8 mouse cellular contexts compared by ENCODE assay signal in the genomic region with DNA sequence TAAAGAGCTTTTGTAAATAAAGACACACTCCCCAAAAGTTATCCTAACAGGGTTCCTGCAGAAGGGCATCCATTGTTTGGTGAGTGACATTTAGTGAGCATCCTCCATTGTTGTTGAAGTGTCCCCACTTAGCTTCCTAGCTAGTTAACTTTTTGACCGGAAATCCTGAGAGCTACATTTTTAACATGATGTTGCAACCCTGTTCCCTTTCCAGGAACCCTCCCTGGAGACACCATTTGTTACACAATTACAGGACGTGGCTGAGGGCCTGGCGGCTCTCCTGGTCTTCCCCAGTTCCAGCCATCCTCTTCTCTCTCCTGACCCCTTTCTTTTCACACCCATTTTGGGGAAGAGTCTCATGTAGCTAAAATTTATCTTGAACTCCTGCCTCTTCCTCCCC. TPM values are rescaled to one million over a fixed set of nuclear protein-coding genes. Genes with fewer than 3 reads are reported as not detected.
DNase-seq lines count a peak whose midpoint lies in the region; ATAC-seq and TF ChIP-seq lines count a peak whose summit lies in the region.

No protein-coding gene starts in this region.

- 6% methylated on average over 3 of the region's 3 CpGs for WGBS in liver, adult 2 months
- WGBS in liver, embryonic 11.5 days = 43% methylated on average over 3 of the region's 3 CpGs
- 0% methylated on average over 3 of the region's 3 CpGs for WGBS in macrophage (ENCODE audit: missing documents)

- no peaks in the 10 kb centered on the region for H3K36me3 ChIP-seq in liver, adult 2 months (ENCODE audit: control insufficient read depth, insufficient read depth, low read length)
- peaks cover 2% of the 10 kb centered on the region; the same call in 1 of the 2 replicates for H3K36me3 ChIP-seq in liver, embryonic 11.5 days (ENCODE audit: control insufficient read depth, insufficient read depth, low read length)
- H3K36me3 ChIP-seq in macrophage (ENCODE audit: inconsistent target) = no peaks in the 10 kb centered on the region

- no peak for TF ChIP-seq CTCF in liver, adult 2 months (IDR thresholded peaks at IDR 0.05; ENCODE audit: low read depth, low read length)

- peaks cover 22% of the 10 kb centered on the region for H3K4me1 ChIP-seq in liver, adult 2 months (ENCODE audit: control insufficient read depth, insufficient read depth, low read length)
- H3K4me1 ChIP-seq in liver, embryonic 11.5 days (replicated peaks; ENCODE audit: control insufficient read depth, insufficient read depth, low read length) = peaks cover 17% of the 10 kb centered on the region; the same call in 1 of the 2 replicates

- H3K4me2 ChIP-seq in liver, embryonic 11.5 days = no peak overlapping the region

- peak; percentile 91 for DNase-seq in liver, adult 2 months (ENCODE audit: extremely low read depth, low read depth, low spot score)
- no peak for DNase-seq in liver, embryonic 11.5 days (ENCODE audit: low spot score)
- DNase-seq in gastrocnemius, adult 18-20 months (ENCODE audit: low spot score) = peak; percentile 86
- DNase-seq in kidney, adult 9 months = peak; percentile 77
- DNase-seq in thymus, postnatal 14 days = no peak
- no peak for DNase-seq in cerebellum, adult 18-20 months
- DNase-seq in layer of hippocampus, adult 9-10 months (ENCODE audit: low spot score) = no peak

- TF ChIP-seq POLR2A in liver, adult 2 months (IDR thresholded peaks at IDR 0.05; ENCODE audit: extremely low read depth, insufficient read depth, low read length) = no peak

- H3K27ac ChIP-seq in liver, adult 2 months (replicated peaks; ENCODE audit: insufficient read depth, low read depth, low read length) = peak overlapping the region; percentile 93
- H3K27ac ChIP-seq in liver, embryonic 11.5 days (ENCODE audit: low read depth, low read length) = no peak overlapping the region
- H3K27ac ChIP-seq in macrophage = peak overlapping the region; percentile 86

- peaks cover 26% of the 10 kb centered on the region for H3K79me2 ChIP-seq in liver, adult 2 months (ENCODE audit: control insufficient read depth, insufficient read depth, low read length)
- H3K79me2 ChIP-seq in macrophage (ENCODE audit: inconsistent target) = peaks cover 35% of the 10 kb centered on the region

- no peak overlapping the region for H3K9ac ChIP-seq in liver, adult 2 months (ENCODE audit: low read depth, low read length)
- H3K9ac ChIP-seq in liver, embryonic 11.5 days (ENCODE audit: low read depth, low read length) = no peak overlapping the region

- no peak overlapping the region for H3K4me3 ChIP-seq in liver, adult 2 months (ENCODE audit: insufficient read depth, low read depth, low read length)
- H3K4me3 ChIP-seq in liver, embryonic 11.5 days (ENCODE audit: low read depth, low read length) = no peak overlapping the region
- peak overlapping the region; percentile 65; the same call in 1 of the 2 replicates for H3K4me3 ChIP-seq in macrophage (ENCODE audit: inconsistent target)

- H3K9me3 ChIP-seq in liver, embryonic 11.5 days (ENCODE audit: control insufficient read depth, low read length) = no peaks in the 10 kb centered on the region

- H3K27me3 ChIP-seq in liver, adult 2 months (ENCODE audit: control insufficient read depth, insufficient read depth, low read length) = no peaks in the 10 kb centered on the region
- no peaks in the 10 kb centered on the region for H3K27me3 ChIP-seq in liver, embryonic 11.5 days (replicated peaks; ENCODE audit: control insufficient read depth, insufficient read depth, low read length)

- no peak for ATAC-seq in liver, embryonic 11.5 days (replicated peaks; ENCODE audit: low FRiP score)

RNA-seq across cellular contexts. Expression of a gene that starts 1.1 kb away (rescaled TPM):
- total RNA-seq in liver, adult 2 months (2014; rRNA removed) = 10.7 and 20.1 TPM in 2 replicates
- polyA plus RNA-seq in liver, adult 2 months (2012; rRNA removed) = 55.4 and 60.3 TPM in 2 replicates
- 38.8 and 39.6 TPM in 2 replicates for polyA plus RNA-seq in liver, embryonic 11.5 days (2014; fragmentation: Nextera tagmentation; extraction: Ambion mirVana)
- 10 to 100 TPM; 35.6 to 41.6 TPM for total RNA-seq in gastrocnemius, adult 18-20 months (2021)
- 10 to 100 TPM; 32.0 to 86.3 (median 54.8) TPM for total RNA-seq in macrophage (2018; cell fraction: chromatin; rRNA removed)
- 10 to 100 TPM; 27.3 to 39.4 (median 33.0) TPM for total RNA-seq in macrophage (2018; cell fraction: cytosol; rRNA removed)
- total RNA-seq in macrophage (2018; cell fraction: nucleus; rRNA removed) = 10 to 100 TPM; 25.6 to 49.7 (median 35.0) TPM
- polyA plus RNA-seq in macrophage (2018) = 19.4 to 30.5 TPM (median 30.3 TPM) in 3 replicates

RNA-seq across cellular contexts. Expression of a gene that starts 36.1 kb away (rescaled TPM):
- total RNA-seq in liver, adult 2 months (2014; rRNA removed) = 89.4 and 91.1 TPM in 2 replicates
- polyA plus RNA-seq in liver, adult 2 months (2012; rRNA removed) = 81.1 and 86.0 TPM in 2 replicates
- polyA plus RNA-seq in liver, embryonic 11.5 days (2014; fragmentation: Nextera tagmentation; extraction: Ambion mirVana) = 98.7 and 102 TPM in 2 replicates
- total RNA-seq in gastrocnemius, adult 18-20 months (2021) = 10 to 100 TPM; 17.1 to 17.5 TPM
- total RNA-seq in macrophage (2018; cell fraction: chromatin; rRNA removed) = 10 to 100 TPM in 19 of 26 experiments, 1 to 10 TPM in 7; 6.9 to 20.0 (median 12.9) TPM
- total RNA-seq in macrophage (2018; cell fraction: cytosol; rRNA removed) = 10 to 100 TPM; 43.2 to 68.6 (median 55.4) TPM
- 10 to 100 TPM; 12.2 to 43.3 (median 24.6) TPM for total RNA-seq in macrophage (2018; cell fraction: nucleus; rRNA removed)
- polyA plus RNA-seq in macrophage (2018) = 33.8 to 65.3 TPM (median 50.0 TPM) in 3 replicates

RNA-seq across cellular contexts. Expression of a gene that starts 36.8 kb away (rescaled TPM):
- 11.5 and 12.1 TPM in 2 replicates for total RNA-seq in liver, adult 2 months (2014; rRNA removed)
- polyA plus RNA-seq in liver, adult 2 months (2012; rRNA removed) = 16.6 and 18.9 TPM in 2 replicates
- polyA plus RNA-seq in liver, embryonic 11.5 days (2014; fragmentation: Nextera tagmentation; extraction: Ambion mirVana) = 14.0 and 15.0 TPM in 2 replicates
- 100 to 1,000 TPM; 157 to 172 TPM for total RNA-seq in gastrocnemius, adult 18-20 months (2021)
- 10 to 100 TPM in 9 of 26 experiments, 1 to 10 TPM in 17; 2.4 to 25.8 (median 7.7) TPM for total RNA-seq in macrophage (2018; cell fraction: chromatin; rRNA removed)
- total RNA-seq in macrophage (2018; cell fraction: cytosol; rRNA removed) = 10 to 100 TPM in 17 of 26 experiments, 1 to 10 TPM in 9; 4.7 to 16.4 (median 11.9) TPM
- total RNA-seq in macrophage (2018; cell fraction: nucleus; rRNA removed) = 10 to 100 TPM in 15 of 26 experiments, 1 to 10 TPM in 11; 5.5 to 23.2 (median 10.6) TPM
- polyA plus RNA-seq in macrophage (2018) = 6.6 to 13.3 TPM (median 10.2 TPM) in 3 replicates

RNA-seq across cellular contexts. Expression of a gene that starts 56.8 kb away (rescaled TPM):
- 2.5 and 3.4 TPM in 2 replicates for total RNA-seq in liver, adult 2 months (2014; rRNA removed)
- polyA plus RNA-seq in liver, adult 2 months (2012; rRNA removed) = 20.9 and 27.7 TPM in 2 replicates
- polyA plus RNA-seq in liver, embryonic 11.5 days (2014; fragmentation: Nextera tagmentation; extraction: Ambion mirVana) = 5.8 and 6.2 TPM in 2 replicates
- 1 to 10 TPM; 2.0 to 2.5 TPM for total RNA-seq in gastrocnemius, adult 18-20 months (2021)
- 10 to 100 TPM; 20.0 to 66.0 (median 29.6) TPM for total RNA-seq in macrophage (2018; cell fraction: chromatin; rRNA removed)
- total RNA-seq in macrophage (2018; cell fraction: cytosol; rRNA removed) = 10 to 100 TPM; 29.2 to 68.9 (median 35.2) TPM
- total RNA-seq in macrophage (2018; cell fraction: nucleus; rRNA removed) = 10 to 100 TPM; 18.9 to 54.1 (median 29.3) TPM
- polyA plus RNA-seq in macrophage (2018) = 19.5 to 36.1 TPM (median 21.2 TPM) in 3 replicates

RNA-seq across cellular contexts. Expression of a gene that starts 57.5 kb away (rescaled TPM):
- 16.2 and 20.9 TPM in 2 replicates for total RNA-seq in liver, adult 2 months (2014; rRNA removed)
- polyA plus RNA-seq in liver, adult 2 months (2012; rRNA removed) = 21.8 and 25.5 TPM in 2 replicates
- 6.8 and 7.5 TPM in 2 replicates for polyA plus RNA-seq in liver, embryonic 11.5 days (2014; fragmentation: Nextera tagmentation; extraction: Ambion mirVana)
- under 1 TPM; 0.21 to 0.25 TPM for total RNA-seq in gastrocnemius, adult 18-20 months (2021)
- 1 to 10 TPM in 22 of 26 experiments, under 1 TPM in 4; 0.73 to 5.9 (median 1.9) TPM for total RNA-seq in macrophage (2018; cell fraction: chromatin; rRNA removed)
- 1 to 10 TPM in 18 of 26 experiments, under 1 TPM in 8; 0.46 to 2.2 (median 1.3) TPM for total RNA-seq in macrophage (2018; cell fraction: cytosol; rRNA removed)
- total RNA-seq in macrophage (2018; cell fraction: nucleus; rRNA removed) = 1 to 10 TPM in 18 of 26 experiments, under 1 TPM in 8; 0.43 to 6.9 (median 1.6) TPM
- 1.2 to 1.7 TPM (median 1.5 TPM) in 3 replicates for polyA plus RNA-seq in macrophage (2018)

Comparison
In these comparisons a context has a peak if more than half of its experiments do, and no peak if none do; other contexts are left out.
1. DNase-seq: peak in liver, adult 2 months (single experiment), gastrocnemius, adult 18-20 months (single experiment) and kidney, adult 9 months (single experiment); none in liver, embryonic 11.5 days (single experiment), thymus, postnatal 14 days (single experiment), cerebellum, adult 18-20 months (0 of 2) and layer of hippocampus, adult 9-10 months (single experiment).